Mouse (Mus musculus) inflammation-experienced regulatory T-cells, adult 6 months (primary cell): ENCODE results near the gene Gm853. TPM values are rescaled to one million over a fixed set of nuclear protein-coding genes. Genes with fewer than 3 reads are reported as not detected.
"Not testable (repeated sequence)": the region's sequence is repeated elsewhere in the genome, so short reads cannot be mapped to it uniquely, and the experiment has no call there.

Source experiments
- ATAC-seq: one replicate; pipeline ENCODE4 v1.8.0; 2017
- polyA plus RNA-seq, 3 experiments: library from polyadenylated mRNA; unstranded; fragments of 100-300 nt; shearing (Covaris generic); gene quantifications; one replicate each; pipeline ENCODE4 v1.2.1; 2017

The Gm853 gene
- polyA plus RNA-seq = not detected

DNA sequence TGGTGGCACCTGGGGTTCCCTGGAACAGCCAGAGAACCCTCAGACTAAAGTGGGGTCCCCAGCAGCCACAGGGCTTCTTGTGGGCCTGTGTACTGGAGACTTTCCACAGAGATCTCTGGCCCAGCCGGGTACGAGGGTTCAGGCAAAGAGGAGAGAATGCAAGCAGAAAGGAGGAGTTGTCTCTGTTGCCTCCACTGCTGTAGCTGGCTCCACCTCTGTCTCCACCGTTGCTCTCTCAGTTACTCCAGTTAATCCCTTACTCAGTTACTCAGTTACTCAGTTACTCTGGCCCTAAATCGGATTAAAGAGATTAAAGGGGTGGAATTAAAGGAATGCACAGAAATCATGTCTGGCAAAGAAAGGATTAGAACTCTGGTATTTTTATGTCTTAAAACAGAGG is at the start of gene Gm853:
TSS of gene Gm853 (minus strand) at position 223 of the 400 bp plus-strand sequence.
- no peak for ATAC-seq

DNA sequence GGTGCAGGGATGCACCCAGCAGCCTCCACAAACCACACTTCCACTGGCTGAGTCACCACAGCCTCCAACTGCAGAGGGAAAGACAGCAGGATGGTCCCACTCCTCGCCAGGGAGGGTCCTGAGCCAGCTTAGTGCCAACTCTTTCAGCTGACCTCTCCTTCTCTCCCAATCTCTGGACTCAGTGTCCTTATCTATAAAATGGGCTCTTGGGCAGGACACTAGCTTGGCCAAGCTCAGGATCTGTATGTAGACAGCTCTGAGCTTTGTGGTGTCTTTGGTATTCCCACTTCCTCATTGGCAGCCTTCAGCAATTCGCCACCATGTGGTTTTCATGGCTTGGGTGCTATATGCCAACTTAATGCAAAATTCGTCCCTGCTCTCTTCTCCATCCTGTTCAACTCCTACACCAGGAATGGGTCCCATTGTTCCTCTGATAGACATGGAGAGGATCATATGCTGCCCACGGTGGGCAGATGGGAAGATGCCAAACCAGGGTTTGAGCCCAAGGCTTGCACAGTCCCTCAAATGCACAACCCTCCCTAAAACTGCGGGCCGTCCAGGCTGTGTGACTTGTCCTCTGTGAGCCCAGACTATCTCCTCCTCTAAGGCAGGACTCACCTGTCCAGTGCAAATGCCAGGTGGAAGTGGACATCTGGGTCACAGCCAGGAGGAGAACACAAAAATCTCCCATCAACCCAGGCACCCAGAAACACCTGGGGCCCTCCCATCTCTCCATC is 48.6 kb upstream of the Gm853 start:
- ATAC-seq = no peak

GRCm38 (mm10) chr4:130270089-130270488 is 47.9 kb upstream of the Gm853 start:
- ATAC-seq = no peak

DNA sequence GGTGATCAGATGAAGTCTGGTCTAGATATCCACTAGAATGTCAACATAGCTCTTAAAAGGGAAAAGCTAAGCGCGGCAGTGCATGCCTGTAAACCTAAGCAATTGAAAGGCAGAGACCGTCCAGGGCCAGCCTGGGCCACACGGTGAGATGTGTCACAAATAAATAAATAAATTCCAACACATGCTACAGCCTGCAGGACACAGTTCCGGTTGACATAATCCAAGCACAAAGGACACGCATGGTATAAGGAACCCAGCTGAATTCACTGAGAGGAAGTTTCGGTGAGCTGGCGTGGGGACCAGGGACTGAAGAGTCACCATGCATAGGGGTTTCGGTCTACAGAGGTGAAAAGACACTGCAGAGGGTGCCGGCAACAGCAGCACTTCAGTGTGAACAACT is 46.5 kb upstream of the Gm853 start:
- ATAC-seq = no peak

DNA sequence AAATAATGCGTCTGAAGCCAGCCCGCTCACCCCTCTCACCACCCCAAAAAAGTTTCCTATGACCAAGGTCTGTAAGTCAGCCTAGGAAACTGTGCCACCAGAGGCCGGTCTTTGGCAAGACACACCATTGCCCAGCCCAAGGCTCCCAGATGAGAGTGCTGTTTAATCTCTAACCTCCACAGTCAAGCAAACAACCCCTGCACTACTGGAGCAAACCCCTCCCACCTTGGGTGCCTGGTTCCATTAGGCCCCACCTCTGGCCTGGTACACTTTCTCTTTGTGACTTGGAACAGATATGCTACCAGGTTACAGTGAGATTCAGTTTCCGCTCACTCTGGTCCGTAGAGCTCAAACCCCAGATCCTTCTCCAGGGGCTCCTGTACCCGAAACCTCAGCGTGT is 44.9 kb upstream of the Gm853 start:
- no peak for ATAC-seq

- ATAC-seq = no peak
These were observed 44.4 kb upstream of the Gm853 start for GRCm38 (mm10) chr4:130266601-130267000.

DNA sequence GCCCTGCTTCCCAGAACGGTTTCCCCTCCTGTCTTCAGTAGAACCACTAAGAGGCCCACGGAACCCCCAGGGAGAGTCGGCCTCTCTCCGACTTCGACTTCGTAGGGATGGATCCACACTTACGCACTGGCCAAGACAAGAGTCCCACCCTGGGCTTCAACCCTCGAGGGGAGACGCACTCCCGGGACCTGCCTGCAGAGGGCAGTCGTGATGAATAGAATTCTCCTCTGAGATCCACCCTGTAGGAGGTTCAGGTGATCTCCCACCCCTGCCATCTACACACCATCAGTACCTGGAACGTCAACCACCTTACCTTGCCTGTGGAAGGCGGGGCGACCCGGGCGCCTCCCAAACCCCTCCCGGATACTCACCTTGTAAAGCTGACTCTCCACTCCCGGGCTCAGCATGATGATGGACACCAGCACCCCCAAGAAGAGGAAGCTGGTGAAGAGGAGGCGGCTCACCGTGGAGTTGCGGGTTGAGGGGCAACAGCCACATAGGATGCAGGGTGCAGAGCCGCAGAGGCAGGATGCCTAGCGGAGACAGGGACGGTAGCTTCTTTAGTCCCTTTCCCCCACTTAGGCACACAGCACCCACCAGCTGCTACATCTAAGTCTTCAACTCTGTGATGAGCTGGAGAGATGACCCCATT is 42.6 kb upstream of the Gm853 start:
- no peak for ATAC-seq

GRCm38 (mm10) chr4:130264131-130264530 is 41.9 kb upstream of the Gm853 start:
- no peak for ATAC-seq

DNA sequence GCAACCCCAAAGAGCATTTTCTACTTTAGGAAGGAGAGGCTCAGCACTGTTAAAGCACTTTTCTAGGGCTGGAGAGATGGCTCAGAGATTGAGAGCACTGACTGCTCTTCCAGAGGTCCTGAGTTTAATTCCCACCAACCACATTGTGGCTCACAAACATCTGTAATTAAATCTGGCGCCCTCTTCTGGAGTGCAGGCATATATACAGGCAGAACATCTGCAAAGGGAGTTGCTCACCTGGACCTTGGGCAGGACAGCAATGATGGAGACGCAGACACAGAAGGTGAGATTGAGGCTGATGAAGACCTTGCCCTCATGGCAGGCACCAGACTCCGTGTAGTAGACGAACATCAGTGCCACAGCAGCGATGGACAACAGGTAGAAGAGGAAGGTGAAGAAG is 38.2 kb upstream of the Gm853 start:
- no peak for ATAC-seq

DNA sequence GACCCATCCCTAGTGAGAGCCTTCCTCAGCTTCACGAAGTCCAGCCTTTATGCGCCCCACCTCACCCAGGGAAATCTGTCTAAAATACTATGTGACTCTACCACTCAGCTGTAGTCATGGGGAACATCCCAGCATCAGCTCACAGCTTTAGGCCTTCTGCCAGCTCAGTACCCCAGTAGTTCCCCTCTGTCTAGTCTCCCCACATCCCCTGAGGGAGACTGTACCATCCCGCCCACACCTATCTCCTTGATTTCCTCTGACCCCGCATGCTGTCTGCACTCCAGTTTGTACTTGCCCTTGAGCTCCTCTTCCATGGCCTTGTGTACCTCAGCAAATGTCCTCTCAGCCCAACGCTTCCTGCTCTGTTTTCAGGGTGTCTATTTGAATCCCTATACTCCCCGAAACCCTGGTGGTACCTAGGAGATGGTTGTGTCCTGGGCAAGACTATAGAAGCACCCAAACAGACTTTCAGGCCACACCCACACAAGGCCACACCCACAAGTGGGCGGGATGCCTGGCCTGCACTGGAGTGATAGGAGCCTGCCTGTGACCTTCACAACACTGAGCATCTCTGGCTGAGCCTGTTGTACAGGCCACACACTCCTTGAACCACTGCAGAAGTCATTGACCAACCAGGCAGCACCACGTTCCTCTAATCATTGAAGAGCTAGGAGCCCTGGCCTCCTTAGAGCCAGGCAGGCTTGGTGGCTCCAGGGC is 30.4 kb upstream of the Gm853 start:
- no peak for ATAC-seq

DNA sequence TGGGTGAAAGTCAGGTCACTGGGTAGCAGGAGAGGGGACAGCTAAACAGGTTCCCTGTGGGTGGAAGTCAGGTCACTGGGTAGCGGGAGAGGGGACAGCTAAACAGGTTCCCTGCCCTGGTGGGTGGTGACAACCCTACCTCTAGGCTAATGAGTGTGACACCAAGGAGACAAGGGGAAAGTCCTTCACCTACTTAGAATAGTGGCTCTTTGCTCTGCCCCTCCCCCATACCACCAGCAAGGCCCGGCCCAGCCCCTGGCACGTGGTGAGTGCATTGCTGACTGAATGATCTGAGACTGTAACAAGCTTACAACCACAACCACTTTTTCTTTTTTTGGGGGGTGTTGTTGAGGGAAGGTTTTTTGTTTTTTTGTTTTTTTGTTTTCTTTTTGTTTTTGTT is 29.6 kb upstream of the Gm853 start:
- no peak for ATAC-seq

DNA sequence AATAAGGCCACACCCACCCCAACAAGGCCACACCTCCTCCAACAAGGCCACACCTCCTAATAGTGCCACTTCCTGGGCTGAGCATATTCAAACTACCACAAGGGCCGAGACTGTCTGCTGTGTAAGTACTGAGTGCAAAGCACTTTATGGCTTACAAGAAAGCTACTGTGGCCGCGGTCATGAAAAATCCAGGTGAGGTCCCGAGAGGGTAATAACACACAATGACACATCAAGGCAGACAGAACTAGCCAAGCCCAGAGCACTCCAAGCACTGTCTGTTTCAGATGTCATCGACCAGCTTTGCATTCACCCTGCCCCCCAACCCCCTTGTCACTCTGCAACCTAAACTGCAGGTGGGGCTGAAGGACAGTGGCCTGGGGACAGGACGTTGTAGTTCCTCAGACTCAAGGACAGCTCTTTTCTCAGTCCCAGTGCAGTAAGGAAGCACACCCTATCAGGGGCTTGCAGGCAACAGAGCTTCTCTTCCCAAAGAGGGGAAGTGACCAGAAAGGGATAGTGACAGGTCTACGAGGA is 29.0 kb upstream of the Gm853 start:
- ATAC-seq = no peak

DNA sequence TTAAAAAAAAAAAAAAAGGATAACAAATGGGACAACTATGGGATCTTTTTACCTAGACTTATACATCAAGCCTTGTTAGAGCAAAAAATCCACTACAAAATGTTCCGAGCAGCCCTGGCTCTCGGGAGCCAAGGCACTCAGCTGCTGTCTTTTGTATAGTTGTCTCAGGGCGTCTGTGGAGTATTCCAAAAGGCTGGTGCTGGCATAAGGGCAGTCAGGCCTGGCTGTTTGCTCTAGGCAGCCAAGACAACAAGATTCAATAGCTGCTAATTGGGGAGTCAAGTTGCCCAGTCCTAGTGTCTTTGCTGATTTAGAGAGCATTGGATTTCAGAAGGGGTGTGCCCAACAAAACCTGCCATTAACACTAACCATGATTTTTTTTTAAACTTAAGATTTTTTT is 26.4 kb upstream of the Gm853 start:
- no peak for ATAC-seq

GRCm38 (mm10) chr4:130246132-130246531 is 23.9 kb upstream of the Gm853 start:
- ATAC-seq = no peak

- ATAC-seq = no peak
These were observed 22.5 kb upstream of the Gm853 start for GRCm38 (mm10) chr4:130244749-130245148.

- not testable (repeated sequence) for ATAC-seq
These were observed 21.4 kb upstream of the Gm853 start for GRCm38 (mm10) chr4:130243621-130244020.

DNA sequence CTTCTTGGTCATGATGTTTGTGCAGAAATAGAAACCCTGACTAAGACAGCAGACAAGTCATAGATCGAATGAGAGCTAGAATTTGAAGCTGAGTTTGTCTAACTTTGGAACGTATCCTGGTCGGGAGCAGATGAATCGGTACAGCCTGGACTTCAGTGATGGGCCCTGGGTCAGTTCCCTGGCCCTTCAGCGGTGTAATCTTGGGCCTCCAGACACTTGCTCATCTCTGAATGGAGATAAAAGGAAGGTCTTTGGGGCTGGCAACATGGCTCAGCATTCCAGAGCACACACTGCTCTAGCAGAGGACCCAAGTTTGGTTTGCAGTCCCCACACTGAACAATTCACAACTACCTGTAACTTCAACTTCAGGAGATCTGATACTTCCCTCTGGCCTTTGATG is 20.8 kb upstream of the Gm853 start:
- no peak for ATAC-seq

- no peak for ATAC-seq
These were observed 18.5 kb upstream of the Gm853 start for GRCm38 (mm10) chr4:130240695-130241094.

- ATAC-seq = no peak
These were observed 15.4 kb upstream of the Gm853 start for GRCm38 (mm10) chr4:130237607-130238006.

DNA sequence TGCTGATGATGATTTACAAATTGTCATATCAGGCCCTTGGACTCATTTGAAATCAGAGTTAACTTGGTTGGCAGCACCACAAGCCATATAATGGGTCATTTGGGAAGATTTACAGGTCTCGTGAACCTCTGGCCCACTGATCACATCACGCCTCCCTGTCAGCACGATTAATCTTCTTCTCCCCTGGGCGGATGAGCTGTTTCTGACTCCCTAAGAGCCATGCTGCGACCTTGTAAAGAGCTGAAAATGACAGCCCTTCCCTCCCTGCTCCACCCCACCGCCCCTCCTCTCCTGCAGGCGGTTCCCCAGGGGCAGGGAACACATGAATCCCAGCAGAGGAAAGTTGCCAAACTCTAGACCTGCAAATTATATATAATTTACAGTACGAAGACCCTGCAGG is 14.2 kb upstream of the Gm853 start:
- ATAC-seq = no peak

GRCm38 (mm10) chr4:130224071-130224470 is 1.9 kb upstream of the Gm853 start:
- ATAC-seq = no peak

DNA sequence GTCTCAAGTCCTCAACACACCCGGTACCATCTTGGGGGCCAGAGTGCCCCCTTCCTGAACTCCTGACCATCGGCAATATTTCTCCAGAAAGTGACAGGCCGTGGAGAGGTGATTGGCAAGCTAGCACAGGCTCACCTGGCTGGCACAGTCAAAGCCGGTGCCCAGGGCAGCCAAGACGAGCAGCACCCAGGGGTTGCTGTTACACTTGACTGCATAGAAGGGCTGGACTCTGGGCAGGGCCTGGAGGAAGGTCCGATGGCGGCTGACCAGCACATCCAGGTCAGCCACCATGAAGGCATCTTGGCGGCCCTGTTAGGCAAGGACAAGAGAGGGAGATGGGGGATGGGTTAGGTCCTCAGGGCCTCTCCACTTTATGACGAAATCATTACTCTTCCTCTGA is 2.0 kb downstream of the Gm853 start:
- no peak for ATAC-seq

DNA sequence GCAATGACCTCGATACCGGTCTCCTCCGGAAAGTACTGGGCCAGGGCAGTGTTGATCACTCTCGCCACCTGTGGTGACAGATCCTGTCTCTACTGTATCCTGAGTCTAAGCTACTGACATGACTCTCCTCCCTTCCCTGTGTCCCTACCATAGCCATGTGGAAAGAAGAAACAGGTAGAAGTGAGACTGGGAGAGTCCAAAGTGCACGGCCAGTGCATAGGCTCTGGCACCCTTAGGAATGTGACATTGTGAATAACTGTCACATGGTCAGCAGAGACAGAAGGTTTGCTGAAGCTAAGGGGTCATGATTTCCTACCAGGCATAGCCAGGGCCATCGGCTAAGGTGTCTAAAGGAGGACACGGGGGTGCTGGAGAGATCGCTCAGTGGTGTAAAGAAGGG is 6.8 kb downstream of the Gm853 start:
- ATAC-seq = no peak

GRCm38 (mm10) chr4:130213857-130214256 is 8.3 kb downstream of the Gm853 start:
- no peak for ATAC-seq
